Mouse (Mus musculus): Measurements from ENCODE around the gene Cpt1a.

DNA sequence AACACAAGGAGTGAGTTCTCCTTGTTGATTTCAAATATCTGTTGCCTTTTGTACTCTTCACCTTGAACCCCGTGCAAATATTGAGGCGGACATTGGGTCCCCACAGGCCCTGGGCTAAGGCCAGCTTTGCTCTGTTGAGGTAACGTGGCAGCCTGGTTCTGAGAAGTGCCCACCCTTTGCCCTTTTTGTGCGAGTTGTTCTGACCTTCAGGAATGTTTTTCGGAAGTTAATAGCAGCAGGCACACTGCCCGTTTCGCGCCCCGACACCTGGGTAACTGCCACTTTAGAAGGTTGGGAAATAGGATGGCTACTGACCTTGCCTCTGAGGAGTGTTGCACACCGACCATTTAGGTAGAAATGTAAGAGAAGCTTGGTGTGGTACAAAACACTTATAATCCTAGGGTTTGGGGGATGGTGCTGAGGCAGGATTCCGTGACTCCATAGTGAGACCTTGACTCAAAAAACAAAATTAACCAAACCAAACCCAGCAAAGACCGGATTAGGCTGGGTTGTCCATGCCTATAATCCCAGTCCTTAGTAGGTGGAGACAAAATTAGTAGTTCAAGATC, 4.4 kb downstream of the Cpt1a start:
- TF ChIP-seq CTCF (IDR thresholded peaks at IDR 0.05; ENCODE audit: low read depth, low read length) (no peak), POLR2A (IDR thresholded peaks at IDR 0.05; ENCODE audit: borderline replicate concordance, low read depth, low read length) (no peak)
